ENCODE assay signal across 25 mouse cellular contexts in the genomic region with DNA sequence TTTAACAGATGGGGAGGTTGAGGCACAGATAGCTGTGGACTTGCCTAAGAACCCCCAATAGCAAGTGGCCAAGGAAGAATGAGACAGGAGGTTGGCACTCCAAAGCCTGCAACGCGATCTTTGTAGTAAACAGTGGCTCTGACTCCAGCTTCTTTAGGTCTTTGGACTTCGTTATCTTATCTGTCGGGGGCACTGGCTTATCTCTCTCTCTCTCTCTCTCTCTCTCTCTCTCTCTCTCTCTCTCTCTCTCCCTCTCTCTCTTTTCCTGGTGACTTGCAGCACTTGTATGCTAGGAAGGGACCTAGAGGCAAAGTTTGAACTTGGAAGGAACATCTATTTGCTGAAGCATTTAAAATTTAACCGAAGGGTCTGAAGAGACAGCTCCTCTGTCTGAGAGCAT. TPM values are rescaled to one million over a fixed set of nuclear protein-coding genes. Genes with fewer than 3 reads are reported as not detected.
"Had no signal": no experiment of that assay in that cellular context is flagged by ENCODE, and none has a peak within 500 bp of the region (broad histone marks: within the 10 kb centered on the region; RNA-seq: fewer than 3 reads in every experiment).

No protein-coding gene starts in this region.

- H3K9me3 ChIP-seq: intestine, embryonic 15.5 days; midbrain, embryonic 13.5 days; neural tube, embryonic 13.5 days had no signal

- ATAC-seq: intestine, embryonic 15.5 days; liver, postnatal 0 days; lung, postnatal 0 days; midbrain, embryonic 13.5 days; midbrain, embryonic 16.5 days had no signal

- DNase-seq: kidney, adult 8-10 months; kidney, postnatal 14 days; kidney, postnatal 4 days; left cerebral cortex, postnatal 4 days; liver, embryonic 13.5 days; liver, postnatal 0 days; lung, embryonic 14.5 days; retina, postnatal 1 day; thymus, adult 2 months; thymus, postnatal 14 days; thymus, postnatal 4 days had no signal

- H3K9ac ChIP-seq: intestine, embryonic 15.5 days; liver, embryonic 13.5 days; liver, postnatal 0 days; lung, embryonic 14.5 days; midbrain, embryonic 13.5 days; neural tube, embryonic 13.5 days had no signal

- H3K27me3 ChIP-seq: intestine, embryonic 15.5 days; liver, embryonic 13.5 days; midbrain, embryonic 13.5 days; neural tube, embryonic 13.5 days had no signal

- H3K36me3 ChIP-seq: intestine, embryonic 15.5 days; liver, embryonic 13.5 days; midbrain, embryonic 13.5 days; neural tube, embryonic 13.5 days had no signal

- H3K4me3 ChIP-seq: intestine, embryonic 15.5 days; liver, embryonic 13.5 days; midbrain, embryonic 13.5 days; myocyte; neural tube, embryonic 13.5 days had no signal

- H3K27ac ChIP-seq: intestine, embryonic 15.5 days; liver, embryonic 13.5 days; macrophage; midbrain, embryonic 13.5 days; neural tube, embryonic 13.5 days; stomach, postnatal 0 days had no signal

- H3K4me2 ChIP-seq: intestine, embryonic 15.5 days; liver, embryonic 13.5 days; lung, embryonic 14.5 days; midbrain, embryonic 13.5 days; neural tube, embryonic 13.5 days had no signal

RNA-seq across cellular contexts. Expression of a gene that starts 33.4 kb away (rescaled TPM):
- total RNA-seq: megakaryocyte, adult 5-6 weeks; monocyte, adult 5-6 weeks had no signal
- polyA plus RNA-seq: limb, embryonic 14.5 days; small intestine, adult 2 months; spleen, adult 2 months; stomach, embryonic 14.5 days; thymus, adult 2 months had no signal
